Mouse (Mus musculus): ENCODE measurements around the gene Lsamp.

Lsamp gene

DNA sequence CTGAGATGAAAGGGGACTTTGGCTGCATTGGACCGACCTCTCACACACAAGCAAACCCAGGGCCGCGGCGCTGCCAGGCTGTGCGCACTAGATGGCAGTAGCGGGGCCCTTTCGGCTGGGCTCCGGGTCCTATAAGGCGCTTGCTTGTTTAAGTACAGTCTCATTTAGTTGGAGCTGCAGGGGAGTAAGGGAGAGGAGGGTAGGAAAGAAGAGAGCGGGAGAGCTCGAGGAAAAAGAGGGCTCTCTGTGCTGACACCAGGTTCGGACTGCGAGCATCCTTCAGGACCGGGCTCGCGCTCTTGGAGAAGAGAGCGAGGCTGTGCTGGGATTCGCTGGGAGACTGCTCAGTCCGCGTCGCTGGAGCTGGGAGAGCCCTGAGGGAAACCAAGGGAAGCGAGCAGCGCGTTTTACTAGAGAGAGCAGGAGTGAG, at the start of gene Lsamp:
Gene Lsamp (plus strand): TSS at position 157 of the 430 bp plus-strand sequence.
- no peak for DNase-seq (ENCODE audit: extremely low read depth, low read depth, low spot score)

DNA sequence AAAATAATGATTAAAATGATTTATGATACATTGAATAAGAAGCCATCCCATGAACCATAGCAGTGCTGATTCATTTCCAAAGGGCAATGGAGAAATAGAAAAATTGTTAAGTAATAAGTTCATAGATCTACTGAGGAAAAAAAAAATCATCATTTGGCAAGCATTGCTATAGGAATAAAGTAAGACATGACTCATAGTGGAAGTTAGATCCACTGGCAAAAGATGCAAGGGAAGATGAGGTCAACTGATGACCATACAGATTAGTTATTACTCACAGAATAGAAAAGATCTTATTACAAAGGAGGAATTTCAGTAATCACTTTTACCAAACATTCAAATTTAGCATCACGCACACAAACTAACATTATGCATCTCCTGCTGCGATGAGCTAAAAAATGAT, 26.5 kb upstream of the Lsamp start:
- no peak for DNase-seq (ENCODE audit: extremely low read depth, low read depth, low spot score)

DNA sequence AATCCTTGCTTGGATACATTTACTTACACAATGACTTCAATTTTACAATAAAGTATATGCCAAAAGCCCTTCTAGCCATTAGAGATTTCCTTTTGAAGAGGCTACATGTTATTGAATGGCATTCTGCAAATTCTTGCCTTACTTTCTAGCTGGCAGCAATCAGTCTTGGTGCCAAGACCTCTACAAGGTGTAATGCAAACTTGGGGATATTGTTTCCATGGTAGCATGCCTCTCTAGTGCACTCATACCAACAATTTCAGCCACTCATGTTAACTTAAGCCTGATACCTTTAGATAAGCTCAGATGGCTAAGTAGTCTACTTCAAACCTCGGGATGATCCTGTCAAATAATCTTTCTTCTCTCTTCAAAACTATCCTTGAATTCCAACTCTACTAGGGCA, 11.4 kb upstream of the Lsamp start:
- no peak for DNase-seq (ENCODE audit: extremely low read depth, low read depth, low spot score)

DNA sequence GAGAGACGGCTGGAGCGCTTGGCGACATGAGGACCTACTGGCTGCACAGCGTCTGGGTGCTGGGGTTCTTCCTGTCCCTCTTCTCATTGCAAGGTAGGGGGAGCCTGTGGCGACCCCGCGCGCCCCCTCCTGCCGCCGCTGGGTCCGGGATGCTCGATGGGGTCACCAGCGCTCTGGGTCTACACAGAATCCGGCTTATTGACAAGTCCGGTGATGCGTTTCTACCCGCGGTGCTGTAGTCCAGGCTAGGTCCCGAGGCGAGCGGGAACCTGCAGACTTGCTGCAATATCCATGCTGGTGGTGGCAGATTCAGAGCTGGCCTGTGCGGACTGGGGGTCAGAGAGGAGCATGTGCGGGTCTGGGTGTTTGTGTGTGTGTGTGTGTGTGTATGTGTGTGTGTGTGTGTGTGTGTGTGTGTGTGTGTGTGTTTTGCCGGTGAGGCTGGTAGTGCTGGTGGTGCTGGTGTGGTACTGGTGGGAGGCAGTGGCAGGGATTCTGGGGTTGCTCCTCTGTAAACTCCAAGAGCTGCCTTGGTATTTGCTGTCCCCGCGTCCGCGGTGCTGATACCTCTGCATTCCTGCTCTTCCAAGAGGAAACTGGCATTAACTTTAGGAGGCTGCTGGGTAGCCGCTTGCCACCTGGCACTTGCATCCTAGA, 602 bp downstream of the Lsamp start:
- DNase-seq (ENCODE audit: extremely low read depth, low read depth, low spot score): no peak

DNA sequence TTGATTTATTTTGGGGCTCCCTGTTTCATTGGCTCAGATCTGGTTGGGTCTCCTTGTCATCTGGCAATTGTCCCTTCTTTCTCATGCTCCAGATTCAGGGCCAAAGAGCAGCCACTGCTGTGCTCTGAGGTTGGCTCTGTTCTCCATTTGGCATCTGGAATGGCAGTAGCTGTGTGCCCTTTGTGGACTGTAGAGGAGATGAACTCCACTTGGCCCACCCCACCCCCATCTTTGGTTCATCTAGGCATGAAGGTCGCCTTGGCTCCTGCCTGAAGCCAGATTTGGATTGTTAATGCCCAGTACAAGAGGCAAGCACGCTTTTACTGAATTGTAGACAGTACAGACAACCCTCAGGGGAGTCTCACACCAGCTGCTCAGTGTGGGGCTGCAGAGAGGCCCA, 4.3 kb downstream of the Lsamp start:
- no peak for DNase-seq (ENCODE audit: extremely low read depth, low read depth, low spot score)

DNA sequence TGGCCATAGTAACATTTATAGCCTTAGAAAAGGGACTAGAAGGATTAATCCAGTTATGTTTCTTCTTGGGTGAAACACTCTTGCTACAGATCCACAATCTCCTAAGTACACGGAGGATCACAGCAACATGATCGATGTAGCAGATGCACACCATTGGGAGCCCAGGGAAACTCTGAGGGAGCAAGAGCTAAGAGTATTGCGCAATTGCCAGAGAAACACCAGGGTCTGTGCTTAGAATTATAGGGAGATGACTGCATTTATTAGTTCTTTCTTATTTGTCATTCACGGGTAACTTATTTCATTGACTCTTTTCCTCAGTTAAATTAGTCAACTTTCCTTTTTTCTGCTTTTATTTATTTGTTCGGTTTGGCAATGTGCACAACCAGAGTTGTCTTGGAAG, 10.7 kb downstream of the Lsamp start:
- DNase-seq (ENCODE audit: extremely low read depth, low read depth, low spot score): no peak

DNA sequence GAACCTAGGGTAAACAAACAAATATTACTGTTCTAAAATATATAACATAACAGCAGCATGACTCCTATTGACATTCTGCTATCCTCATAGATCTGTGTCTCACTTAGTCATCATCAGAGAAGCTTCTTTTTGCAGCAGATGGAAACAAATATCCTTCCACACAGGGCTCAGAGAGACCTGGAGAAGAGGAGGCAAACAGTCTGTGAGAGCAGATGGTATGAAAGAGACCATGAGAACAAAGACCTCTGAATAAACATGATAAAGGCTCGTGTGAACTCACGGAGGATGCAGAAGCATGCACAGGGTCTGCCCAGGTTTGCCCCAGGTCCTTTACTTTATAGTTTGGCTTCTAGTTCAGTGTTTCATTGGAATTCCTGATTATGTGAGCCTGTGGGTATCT, 24.6 kb downstream of the Lsamp start:
- no peak for DNase-seq (ENCODE audit: extremely low read depth, low read depth, low spot score)

DNA sequence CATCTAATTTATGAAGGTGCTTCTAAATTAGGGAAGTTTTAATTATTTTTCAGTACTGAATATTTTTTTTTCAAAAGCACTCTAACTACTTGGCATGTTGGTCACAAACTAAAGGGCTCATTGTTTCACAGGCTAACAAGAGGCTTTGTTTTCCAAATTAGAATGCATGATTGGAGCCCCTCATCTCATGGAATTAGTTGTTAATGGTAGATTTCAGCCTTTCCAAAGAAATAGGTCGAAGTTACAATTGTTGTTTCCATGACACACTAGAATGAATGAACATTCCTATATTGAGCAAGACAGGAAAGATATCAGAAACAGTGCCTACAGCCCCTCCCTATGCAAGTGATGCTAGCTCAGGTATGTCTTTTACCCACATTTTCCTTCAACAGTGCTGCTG, 26.9 kb downstream of the Lsamp start:
- no peak for DNase-seq (ENCODE audit: extremely low read depth, low read depth, low spot score)

DNA sequence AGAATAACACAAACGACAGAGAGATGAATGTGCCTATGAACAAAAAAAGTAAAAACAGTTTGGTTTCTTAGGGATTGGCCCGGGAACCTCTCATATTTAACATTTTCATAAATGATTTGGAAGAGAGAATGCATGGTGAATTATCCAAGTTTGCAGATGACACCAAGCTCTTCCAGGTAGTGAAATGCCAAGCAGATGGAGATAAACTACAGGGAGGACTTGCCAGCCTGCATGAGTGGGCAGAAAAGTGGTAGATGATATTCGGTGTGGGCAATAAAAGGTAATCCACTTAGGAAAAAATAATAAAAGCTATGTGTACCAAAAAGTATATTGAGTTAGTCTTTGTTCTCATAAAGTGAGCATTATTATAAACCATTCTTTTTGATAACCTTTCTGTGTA, 38.5 kb downstream of the Lsamp start:
- no peak for DNase-seq (ENCODE audit: extremely low read depth, low read depth, low spot score)

DNA sequence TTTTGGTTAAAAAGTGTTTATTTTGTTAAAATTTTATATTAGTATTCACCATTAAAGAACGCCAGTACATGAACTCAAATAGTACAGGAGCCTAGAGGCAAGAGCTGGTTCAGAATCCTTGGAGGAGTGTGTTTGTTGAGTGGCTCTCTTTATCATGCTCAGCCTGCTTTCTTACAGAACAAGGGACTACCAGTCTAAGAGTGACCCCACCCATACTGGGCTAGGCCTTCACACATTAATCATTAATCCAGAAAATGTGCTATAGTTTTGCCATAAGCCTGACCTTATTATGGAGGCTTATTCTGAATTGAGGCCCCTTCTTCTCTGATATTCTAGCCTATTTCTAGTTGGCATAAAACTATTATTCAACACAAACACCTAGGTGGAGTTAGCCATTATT, 52.6 kb downstream of the Lsamp start:
- no peak for DNase-seq (ENCODE audit: extremely low read depth, low read depth, low spot score)

DNA sequence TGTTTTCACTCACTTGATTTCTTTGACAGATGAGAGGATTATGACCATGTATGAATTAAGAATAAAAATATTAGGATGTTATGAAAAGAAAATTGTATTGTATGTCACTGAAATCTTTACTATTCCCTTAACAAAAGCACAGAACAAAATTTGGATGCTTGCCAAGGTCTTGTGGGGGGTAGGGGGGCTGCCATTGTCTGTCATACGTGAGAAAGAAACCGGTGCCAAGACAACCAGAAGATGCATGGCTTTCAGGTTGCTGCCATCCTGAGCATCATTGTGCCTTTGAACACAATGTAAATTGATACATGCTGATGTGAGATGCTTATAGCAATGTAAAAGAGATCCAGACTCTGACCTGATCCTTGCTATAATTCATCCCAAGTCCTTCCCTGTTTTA, 75.4 kb downstream of the Lsamp start:
- no peak for DNase-seq (ENCODE audit: extremely low read depth, low read depth, low spot score)

DNA sequence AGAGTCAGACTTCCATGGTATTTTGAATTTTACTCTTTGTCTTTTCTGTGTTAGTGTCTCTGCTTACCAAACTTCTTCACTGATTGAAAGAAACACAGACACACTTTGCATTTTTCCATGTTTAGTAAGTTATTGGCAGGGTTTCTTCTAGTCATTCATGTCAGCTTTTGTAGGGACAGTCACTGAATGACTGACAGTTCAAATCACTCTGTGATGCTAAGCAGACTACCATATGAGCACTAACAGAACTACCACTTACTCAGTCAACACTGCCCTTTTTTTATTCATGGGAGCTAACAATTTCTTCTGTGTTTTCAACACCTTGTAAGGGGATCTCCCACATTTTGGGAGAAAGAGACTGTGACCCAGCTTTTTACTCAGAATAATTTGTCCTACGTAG, 75.8 kb downstream of the Lsamp start:
- DNase-seq (ENCODE audit: extremely low read depth, low read depth, low spot score): no peak

DNA sequence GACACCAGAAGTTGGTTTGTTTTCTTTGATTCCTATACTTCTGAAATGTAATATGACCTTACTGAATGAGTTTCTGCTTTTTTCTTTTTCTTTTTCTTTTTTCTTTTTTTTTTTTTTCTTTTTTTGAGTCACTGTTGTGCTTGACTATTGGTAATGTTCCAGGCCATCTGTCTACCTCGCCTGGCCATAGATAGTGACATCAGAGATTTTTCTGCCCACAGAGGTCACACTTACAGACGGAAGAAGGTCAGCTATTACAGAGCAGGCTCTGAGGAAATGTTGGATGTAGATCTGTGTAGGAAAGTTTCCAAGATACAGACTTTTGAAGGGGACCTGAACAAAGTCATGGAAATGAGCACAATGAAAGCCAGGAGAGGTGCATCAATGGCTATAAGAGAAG, 76.3 kb downstream of the Lsamp start:
- DNase-seq (ENCODE audit: extremely low read depth, low read depth, low spot score): no peak

DNA sequence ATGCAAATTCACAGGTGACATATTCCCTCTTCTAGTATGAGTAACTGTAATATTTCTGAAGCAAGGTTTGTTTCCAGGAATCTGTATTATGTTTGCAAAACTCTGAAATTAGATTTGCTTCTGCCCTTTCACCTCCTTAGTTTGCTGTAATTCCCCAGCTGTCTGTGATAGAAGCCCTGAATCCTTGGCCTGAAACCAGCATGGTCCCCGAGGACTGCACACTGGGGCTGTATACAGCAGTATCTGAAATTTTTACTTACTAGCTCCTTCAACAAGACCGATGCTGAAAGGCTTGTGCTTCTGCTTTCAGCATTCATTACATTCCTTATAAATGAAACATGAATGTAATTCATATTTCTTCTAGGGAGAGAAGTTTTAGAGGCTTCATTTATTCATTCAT, 91.4 kb downstream of the Lsamp start:
- no peak for DNase-seq (ENCODE audit: extremely low read depth, low read depth, low spot score)

DNA sequence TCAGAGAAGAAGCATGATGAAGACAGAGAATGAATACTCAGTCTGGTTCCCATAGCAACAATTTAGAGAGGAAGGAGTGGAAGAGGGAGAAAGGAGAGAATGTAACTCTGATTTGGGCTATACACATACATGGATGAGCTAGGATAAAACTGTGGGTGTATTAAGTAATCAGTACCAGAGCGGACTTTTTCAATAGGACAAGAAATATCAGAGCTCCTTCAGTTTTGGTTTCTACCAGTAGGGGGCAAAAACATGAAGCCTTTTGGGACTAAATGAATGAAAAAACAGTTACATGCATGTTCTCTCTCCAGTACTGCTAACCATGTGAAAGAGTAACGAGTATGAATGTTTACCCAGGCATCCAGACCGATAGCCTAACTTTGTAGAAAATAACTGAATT, 96.1 kb downstream of the Lsamp start:
- no peak for DNase-seq (ENCODE audit: extremely low read depth, low read depth, low spot score)

DNA sequence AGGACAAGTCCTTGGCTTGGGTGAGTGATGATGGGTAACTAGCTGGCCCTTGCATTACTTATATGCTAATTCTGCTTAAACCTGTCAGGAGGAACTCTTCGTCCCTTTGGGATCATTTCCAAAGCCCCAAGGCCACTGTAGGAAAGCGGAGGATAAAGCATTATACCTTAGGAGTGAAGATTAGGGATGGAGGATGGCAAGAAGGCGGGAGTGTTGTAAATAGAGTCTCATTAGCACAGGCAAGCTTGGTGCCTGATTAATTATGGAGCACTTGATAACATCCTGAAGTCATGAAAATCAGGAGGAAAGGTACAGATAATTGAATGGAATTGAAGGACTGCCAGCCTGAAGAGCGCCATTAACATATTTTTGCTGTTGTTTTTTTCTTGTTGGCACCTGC, 120.2 kb downstream of the Lsamp start:
- DNase-seq (ENCODE audit: extremely low read depth, low read depth, low spot score): no peak

DNA sequence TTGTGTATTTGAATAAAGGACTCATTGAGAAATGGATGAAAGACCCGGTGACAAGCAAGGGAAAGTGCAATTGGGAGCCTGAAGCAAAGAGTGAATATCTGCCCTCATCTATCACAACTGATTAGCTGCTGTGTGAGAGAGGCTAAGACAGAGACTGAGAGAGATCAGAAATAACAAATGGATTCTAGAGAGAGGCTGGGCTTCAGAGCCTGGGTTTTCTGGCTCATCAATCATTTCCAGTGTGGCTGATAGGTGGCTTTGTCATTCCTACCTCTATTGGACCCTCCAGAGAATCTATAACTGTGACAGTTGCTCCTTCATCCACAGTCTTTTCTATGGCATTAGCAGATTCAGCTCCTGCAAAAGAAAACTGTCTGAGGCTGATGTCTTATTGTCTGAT, 198.8 kb downstream of the Lsamp start:
- no peak for DNase-seq (ENCODE audit: extremely low read depth, low read depth, low spot score)

DNA sequence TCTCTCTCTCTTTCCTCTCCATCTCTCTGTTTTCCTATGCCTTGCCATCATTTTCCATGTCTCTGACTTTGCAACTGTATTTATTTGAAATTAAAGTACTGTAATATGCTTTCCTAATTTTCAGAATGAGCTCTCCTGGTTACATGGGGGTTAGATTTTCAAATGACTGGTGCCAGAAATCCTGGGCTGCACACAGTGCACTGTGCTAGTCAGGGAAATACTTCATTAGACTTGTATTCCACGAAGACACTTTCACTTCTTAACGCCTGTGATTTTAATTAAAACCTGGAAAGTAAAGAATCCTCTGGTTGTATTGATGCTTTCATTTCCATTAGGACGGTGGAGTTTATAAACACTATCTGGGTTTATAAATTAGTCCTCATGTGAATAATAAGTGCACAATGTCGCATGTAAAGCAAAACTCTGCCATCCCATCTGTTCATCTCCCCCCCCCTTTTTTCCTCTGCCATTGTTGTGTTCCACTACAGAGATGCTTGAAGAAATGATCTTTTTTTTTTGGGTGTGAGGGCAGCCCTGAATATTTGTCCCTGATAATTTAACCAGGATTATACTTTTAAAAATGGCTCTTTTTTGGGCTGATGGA, 203.9 kb downstream of the Lsamp start:
- no peak for DNase-seq (ENCODE audit: extremely low read depth, low read depth, low spot score)

DNA sequence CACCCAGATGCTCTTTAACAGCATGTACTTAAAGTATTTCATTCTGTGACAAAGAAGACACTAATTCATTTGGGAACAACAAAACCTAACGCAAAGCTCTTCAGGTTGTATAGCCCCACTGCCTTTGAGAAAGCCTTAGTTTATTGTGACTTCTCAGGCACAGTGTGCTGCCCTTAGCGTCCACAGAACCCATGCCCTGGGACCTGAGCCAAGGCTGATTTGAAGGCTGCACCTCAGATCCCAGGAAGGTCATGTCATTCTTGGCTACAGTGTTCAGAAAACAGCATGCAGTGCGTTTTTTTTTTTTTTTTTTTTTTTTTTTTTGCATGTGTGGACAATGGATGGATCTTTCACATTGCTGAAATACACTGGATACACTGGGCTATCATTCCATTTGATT, 210.2 kb downstream of the Lsamp start:
- DNase-seq (ENCODE audit: extremely low read depth, low read depth, low spot score): no peak

DNA sequence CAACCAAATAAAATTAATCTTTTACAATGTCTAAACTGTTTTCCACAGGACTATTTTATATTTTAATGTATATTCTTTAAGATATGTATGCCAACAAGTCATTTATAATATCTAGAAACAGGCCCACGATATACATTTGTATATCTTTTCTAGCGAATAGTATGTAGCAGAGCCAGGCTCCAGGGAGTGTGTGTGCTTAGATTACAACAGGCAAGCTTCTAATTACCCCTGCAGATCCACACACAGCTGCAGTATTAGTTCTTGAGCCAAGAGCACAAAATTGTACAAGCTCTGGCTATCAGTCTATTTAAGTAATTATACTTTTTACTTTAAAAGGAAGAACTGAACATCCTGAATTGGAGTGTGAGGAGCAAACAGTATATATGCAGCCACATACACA, 210.7 kb downstream of the Lsamp start:
- DNase-seq (ENCODE audit: extremely low read depth, low read depth, low spot score): no peak

DNA sequence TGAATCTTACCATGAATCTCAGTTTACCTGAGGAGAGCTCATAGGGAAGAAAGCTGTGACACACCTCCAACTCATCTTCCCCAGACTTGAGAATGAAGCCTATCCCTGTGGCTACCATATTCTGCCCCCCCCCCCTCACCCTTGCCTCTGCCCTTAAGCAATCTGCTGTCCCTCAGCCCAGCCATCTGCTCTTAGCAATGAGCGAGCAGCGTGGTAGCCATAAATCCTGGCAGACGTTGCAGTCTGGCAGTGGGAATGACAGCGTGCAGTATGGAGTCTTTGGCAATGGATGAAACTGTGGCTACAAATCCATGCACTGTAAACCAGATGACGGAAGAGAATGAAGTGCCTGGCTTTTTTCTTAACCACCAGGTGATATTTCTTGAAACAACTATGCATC, 244.5 kb downstream of the Lsamp start:
- DNase-seq (ENCODE audit: extremely low read depth, low read depth, low spot score): no peak

DNA sequence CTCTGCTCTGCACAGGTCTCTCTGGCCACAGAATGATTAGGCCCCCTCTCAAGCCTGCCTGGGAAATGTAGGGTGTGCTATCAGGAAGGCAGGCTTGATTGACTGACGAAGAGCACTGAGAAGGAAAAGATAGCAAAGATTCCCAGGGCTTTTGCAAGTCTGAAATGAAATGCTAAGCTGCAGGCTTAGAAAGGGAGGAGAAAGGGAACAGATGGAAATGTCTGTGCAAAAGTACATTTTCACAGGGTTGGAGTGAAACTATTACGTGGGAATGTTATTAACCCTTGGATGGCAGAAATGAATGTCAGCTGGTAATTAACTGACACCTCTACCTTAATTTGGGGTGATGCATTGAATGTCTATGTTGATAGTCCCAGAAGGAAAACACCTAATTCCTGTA, 248.9 kb downstream of the Lsamp start:
- no peak for DNase-seq (ENCODE audit: extremely low read depth, low read depth, low spot score)
